Mouse (Mus musculus) stomach, adult 2 months (tissue): ENCODE results near the gene Olfr437. TPM values are rescaled to one million over a fixed set of nuclear protein-coding genes. Genes with fewer than 3 reads are reported as not detected.

Experiments used
- polyA plus RNA-seq: library from polyadenylated mRNA; depleted of rRNA; stranded (reverse); fragments of >200 nt; gene quantifications from 2 replicates; pipeline ENCODE4 v1.2.3, GENCODE M21; 2012; rRNA removed

Gene Olfr437
- not detected in 2 replicates for polyA plus RNA-seq

GRCm38 (mm10) chr6:43162982-43163381 lies at the start of gene Olfr437:
TSS of gene Olfr437 (plus strand) at chr6:43163282.

GRCm38 (mm10) chr6:43146267-43146666 lies 16.8 kb upstream of the Olfr437 start, which contains the start of gene Olfr237-ps1:
TSS of gene Olfr237-ps1 (plus strand) at chr6:43146567.

GRCm38 (mm10) chr6:43171840-43172239 lies 8.8 kb downstream of the Olfr437 start, which contains the start of gene Olfr13:
TSS of gene Olfr13 (plus strand) at chr6:43172140.

GRCm38 (mm10) chr6:43196781-43197180 lies 33.7 kb downstream of the Olfr437 start, which contains the start of gene Olfr435:
TSS of gene Olfr435 (plus strand) at chr6:43197146.

GRCm38 (mm10) chr6:43212873-43213272 lies 49.8 kb downstream of the Olfr437 start, which contains the start of gene Olfr434:
TSS of gene Olfr434 (plus strand) at chr6:43213021.

Other genes starting within 250 kb of the Olfr437 start
- gene Olfr446, start 241.9 kb upstream of the Olfr437 start, polyA plus RNA-seq: not detected in 2 replicates
- not detected in 2 replicates for gene Olfr444, start 214.2 kb upstream of the Olfr437 start, polyA plus RNA-seq
- not detected in 2 replicates for gene Olfr441, start 56.9 kb upstream of the Olfr437 start, polyA plus RNA-seq
- not detected in 2 replicates for gene Olfr237-ps1, start 16.7 kb upstream of the Olfr437 start, polyA plus RNA-seq
- not detected in 2 replicates for gene Olfr13, start 8.9 kb downstream of the Olfr437 start, polyA plus RNA-seq
- not detected in 2 replicates for gene Olfr435, start 33.9 kb downstream of the Olfr437 start, polyA plus RNA-seq
- gene Olfr434, start 49.7 kb downstream of the Olfr437 start, polyA plus RNA-seq: not detected in 2 replicates
- gene Olfr47, start 68.2 kb downstream of the Olfr437 start, polyA plus RNA-seq: not detected in 2 replicates
- 9.5 and 12.4 TPM in 2 replicates for gene Arhgef5, start 102.3 kb downstream of the Olfr437 start, polyA plus RNA-seq
- gene Nobox, start 146.3 kb downstream of the Olfr437 start, polyA plus RNA-seq: not detected in 2 replicates